Mouse (Mus musculus): ENCODE results near the gene Myzap. TPM values are rescaled to one million over a fixed set of nuclear protein-coding genes. Genes with fewer than 3 reads are reported as not detected.

Myzap gene
- polyA plus RNA-seq (2011; ENCODE audit: insufficient read depth, insufficient read length, low replicate concordance, missing spikeins) = 2.8 and 8.7 TPM in 2 replicates

DNA sequence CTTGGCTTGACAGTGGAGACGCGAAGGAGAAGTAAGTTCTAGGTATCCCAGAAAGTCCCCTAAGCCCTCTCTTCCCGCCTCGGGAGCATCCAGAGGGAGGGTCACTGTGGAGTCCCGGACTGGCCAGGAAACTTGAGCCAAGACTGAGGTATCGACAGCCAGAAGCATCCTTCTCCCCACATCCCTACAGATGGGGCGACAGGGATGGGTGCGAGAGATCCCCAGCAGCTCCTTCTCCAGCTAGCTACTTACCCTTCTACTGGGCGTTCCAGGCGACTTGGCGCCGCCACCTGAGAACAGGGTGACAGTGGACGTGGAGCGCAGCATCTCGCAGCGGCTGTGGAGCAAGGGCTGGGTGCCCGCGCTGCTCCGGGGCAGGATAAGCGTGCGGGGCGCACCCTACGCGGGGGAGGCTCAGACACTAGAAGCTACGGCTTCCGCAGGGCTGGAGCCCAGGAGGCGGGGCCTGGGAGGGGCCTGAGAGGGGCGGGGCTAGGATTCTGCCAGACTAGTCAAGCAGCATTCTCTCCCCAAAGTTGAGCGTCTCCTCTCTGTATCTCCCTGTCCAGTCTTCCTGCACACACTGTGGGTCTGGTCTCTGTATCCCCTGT lies at the start of gene Myzap:
Myzap (minus strand) TSS at position 423 of the 611 bp plus-strand sequence.
- H3K4me3 ChIP-seq (replicated peaks; ENCODE audit: control insufficient read depth, low read depth, low read length) = peak within 1 kb of the TSS; percentile 62
- no peak for TF ChIP-seq CTCF (IDR thresholded peaks at IDR 0.05; ENCODE audit: control insufficient read depth, insufficient read depth, low read length)
- TF ChIP-seq POLR2A (IDR thresholded peaks at IDR 0.05; ENCODE audit: borderline replicate concordance, control insufficient read depth, low read depth, low read length) = peak; percentile 49; the same call in 1 of the 2 replicates
- 3% methylated on average over 29 of the region's 29 CpGs for WGBS
- no peak within 1 kb of the TSS for H3K27ac ChIP-seq (ENCODE audit: control insufficient read depth, insufficient read depth, low read depth, low read length, poor library complexity)
- H3K4me1 ChIP-seq (ENCODE audit: control insufficient read depth, insufficient read depth, low read length) = no peaks in the 10 kb centered on the region; the same call in 1 of the 2 replicates

DNA sequence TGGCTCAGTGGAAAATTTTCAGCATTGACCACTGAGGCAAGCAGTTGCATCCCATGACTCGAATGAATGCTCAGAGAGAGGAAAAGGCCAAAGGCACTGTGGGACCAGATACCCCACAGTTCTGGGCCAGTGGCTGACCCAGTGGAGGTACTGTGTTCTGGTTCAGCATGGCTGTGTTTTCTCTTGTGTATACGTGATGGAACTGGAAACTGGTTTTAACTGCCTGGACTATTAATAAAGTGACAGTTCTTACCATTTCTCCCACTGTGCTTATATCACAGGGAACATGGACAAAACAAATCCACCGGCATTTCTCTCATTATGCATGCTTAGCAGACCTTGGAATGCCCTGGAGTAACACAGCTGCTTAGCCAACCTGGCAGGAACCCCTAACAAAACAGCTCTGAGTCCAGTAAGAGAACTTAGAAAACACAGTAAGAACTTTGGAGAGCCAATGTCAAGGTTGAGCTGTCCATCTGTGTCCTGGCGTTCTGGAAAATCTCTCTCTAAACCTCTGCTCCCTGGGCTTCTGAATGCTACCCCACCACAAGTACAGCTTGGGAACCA lies 48.3 kb upstream of the Myzap start:
- 83% methylated on average over 4 of the region's 4 CpGs for WGBS
- Histone ChIP-seq H3K27ac (ENCODE audit: control insufficient read depth, insufficient read depth, low read depth, low read length, poor library complexity) (no peak overlapping the region), H3K4me1 (ENCODE audit: control insufficient read depth, insufficient read depth, low read length) (no peaks in the 10 kb centered on the region), H3K4me3 (replicated peaks; ENCODE audit: control insufficient read depth, low read depth, low read length) (no peak overlapping the region)
- no peak for TF ChIP-seq CTCF (IDR thresholded peaks at IDR 0.05; ENCODE audit: control insufficient read depth, insufficient read depth, low read length)
- no peak for TF ChIP-seq POLR2A (IDR thresholded peaks at IDR 0.05; ENCODE audit: borderline replicate concordance, control insufficient read depth, low read depth, low read length)

DNA sequence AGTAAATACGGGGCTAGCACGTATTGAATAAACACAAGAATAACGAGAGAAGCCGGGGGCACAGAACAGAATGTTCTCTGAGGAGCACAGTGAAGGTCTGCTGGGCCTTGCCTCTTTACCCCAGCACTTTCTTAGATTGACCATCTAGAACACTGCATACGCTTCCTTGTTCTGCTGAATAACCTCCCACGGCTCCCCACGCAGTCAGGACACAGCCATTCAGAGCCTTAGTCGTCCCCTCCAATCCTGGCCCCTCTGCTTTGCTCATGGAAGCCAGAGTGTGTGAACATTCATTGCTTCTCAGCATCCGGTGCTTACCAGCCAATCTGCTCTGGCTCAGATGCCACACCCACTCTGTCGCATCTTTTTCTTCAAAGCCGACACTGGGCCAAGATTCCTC lies 46.0 kb upstream of the Myzap start:
- 87% methylated on average over 11 of the region's 11 CpGs for WGBS
- Histone ChIP-seq H3K27ac (ENCODE audit: control insufficient read depth, insufficient read depth, low read depth, low read length, poor library complexity) (no peak overlapping the region), H3K4me3 (replicated peaks; ENCODE audit: control insufficient read depth, low read depth, low read length) (no peak overlapping the region), H3K4me1 (ENCODE audit: control insufficient read depth, insufficient read depth, low read length) (no peaks in the 10 kb centered on the region)
- no peak for TF ChIP-seq CTCF (IDR thresholded peaks at IDR 0.05; ENCODE audit: control insufficient read depth, insufficient read depth, low read length)
- no peak for TF ChIP-seq POLR2A (IDR thresholded peaks at IDR 0.05; ENCODE audit: borderline replicate concordance, control insufficient read depth, low read depth, low read length)

DNA sequence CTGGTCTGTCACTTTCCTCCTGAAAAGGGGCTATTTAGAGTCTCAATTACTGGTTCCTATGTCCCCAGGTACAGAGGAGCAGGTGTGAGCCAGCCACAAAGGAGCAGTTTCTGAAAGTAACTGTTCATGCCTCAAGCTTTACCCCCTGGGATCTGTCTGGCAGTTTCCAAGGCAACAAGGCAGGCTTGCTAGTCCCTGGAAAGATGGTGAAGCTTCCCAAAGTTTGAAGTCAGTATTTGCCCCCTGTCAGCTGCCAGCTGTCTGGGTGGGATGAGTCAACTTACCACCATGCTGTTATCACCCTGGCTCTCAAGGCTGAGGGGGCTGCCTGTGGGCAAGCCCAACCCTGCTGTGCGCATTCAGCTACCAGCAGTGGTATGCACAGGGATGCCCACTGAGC lies 44.7 kb upstream of the Myzap start:
- no peak overlapping the region for H3K27ac ChIP-seq (ENCODE audit: control insufficient read depth, insufficient read depth, low read depth, low read length, poor library complexity)
- no peak overlapping the region for H3K4me3 ChIP-seq (replicated peaks; ENCODE audit: control insufficient read depth, low read depth, low read length)
- 91% methylated on average over 1 of the region's 1 CpGs for WGBS
- TF ChIP-seq POLR2A (IDR thresholded peaks at IDR 0.05; ENCODE audit: borderline replicate concordance, control insufficient read depth, low read depth, low read length) (no peak), CTCF (IDR thresholded peaks at IDR 0.05; ENCODE audit: control insufficient read depth, insufficient read depth, low read length) (no peak)
- no peaks in the 10 kb centered on the region for H3K4me1 ChIP-seq (ENCODE audit: control insufficient read depth, insufficient read depth, low read length)

DNA sequence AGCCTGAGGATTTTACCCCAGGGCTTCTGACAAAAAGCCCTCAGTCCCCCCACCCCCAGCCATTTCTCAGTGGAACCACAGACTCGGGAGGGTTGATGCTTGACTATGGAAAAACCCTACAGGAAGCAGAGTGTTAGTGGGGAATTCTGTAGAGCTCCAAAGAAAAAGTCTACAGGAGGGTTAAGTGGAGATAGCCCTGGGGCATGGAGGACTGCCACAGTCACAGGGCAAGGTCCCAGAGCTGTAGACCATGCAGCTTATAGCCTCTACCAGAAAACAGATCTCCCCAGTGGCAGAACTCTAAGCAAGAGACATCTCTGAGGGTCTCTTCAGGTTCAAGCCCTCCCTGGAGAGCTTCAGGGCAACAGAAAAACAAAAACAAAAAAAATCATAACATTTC lies 43.5 kb upstream of the Myzap start:
- TF ChIP-seq CTCF (IDR thresholded peaks at IDR 0.05; ENCODE audit: control insufficient read depth, insufficient read depth, low read length) = no peak
- no peaks in the 10 kb centered on the region for H3K4me1 ChIP-seq (ENCODE audit: control insufficient read depth, insufficient read depth, low read length)
- no peak overlapping the region for H3K4me3 ChIP-seq (replicated peaks; ENCODE audit: control insufficient read depth, low read depth, low read length)
- H3K27ac ChIP-seq (ENCODE audit: control insufficient read depth, insufficient read depth, low read depth, low read length, poor library complexity) = no peak overlapping the region
- 73% methylated on average over 1 of the region's 1 CpGs for WGBS

DNA sequence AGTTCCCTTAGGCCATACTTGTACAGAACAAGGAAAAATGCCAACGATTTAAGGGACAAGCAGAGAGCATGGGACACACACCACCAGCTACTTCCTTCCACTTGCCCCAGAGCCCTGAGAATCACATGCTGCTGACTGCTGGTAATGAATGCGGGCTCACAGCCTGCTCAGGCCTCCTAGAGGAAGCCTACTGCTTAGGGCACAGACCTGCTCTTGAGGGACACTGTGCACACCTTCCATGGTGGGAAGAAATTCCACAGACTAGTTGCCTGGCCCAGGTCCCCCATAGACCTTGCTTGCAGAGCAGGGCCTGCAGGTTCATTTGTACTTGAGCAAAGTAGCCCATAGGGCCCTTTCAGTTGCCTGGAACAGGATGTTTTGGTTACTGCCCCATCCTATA lies 42.8 kb upstream of the Myzap start:
- Histone ChIP-seq H3K27ac (ENCODE audit: control insufficient read depth, insufficient read depth, low read depth, low read length, poor library complexity) (no peak overlapping the region), H3K4me1 (ENCODE audit: control insufficient read depth, insufficient read depth, low read length) (no peaks in the 10 kb centered on the region), H3K4me3 (replicated peaks; ENCODE audit: control insufficient read depth, low read depth, low read length) (no peak overlapping the region)
- TF ChIP-seq POLR2A (IDR thresholded peaks at IDR 0.05; ENCODE audit: borderline replicate concordance, control insufficient read depth, low read depth, low read length) (no peak), CTCF (IDR thresholded peaks at IDR 0.05; ENCODE audit: control insufficient read depth, insufficient read depth, low read length) (no peak)
- WGBS = 72% methylated on average over 2 of the region's 2 CpGs

DNA sequence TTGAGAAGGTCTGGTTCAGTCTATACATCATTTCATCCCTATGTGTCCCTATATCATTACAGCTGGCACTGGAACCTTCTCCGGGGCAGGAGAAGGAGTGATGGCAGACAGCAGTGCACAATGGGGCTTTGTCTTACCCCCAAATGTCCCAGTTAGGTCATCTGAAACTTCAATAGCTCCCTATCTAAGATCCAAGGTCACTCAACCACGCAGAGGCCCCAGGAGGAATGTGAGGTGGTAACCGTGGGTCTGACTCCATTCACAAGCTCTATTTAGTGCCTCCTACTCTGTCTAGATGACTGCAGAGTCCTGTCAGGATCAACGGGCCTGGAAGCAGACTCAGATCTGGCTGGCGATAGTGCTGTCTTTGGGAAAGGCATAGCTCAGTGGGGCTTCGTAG lies 36.8 kb upstream of the Myzap start:
- TF ChIP-seq CTCF (IDR thresholded peaks at IDR 0.05; ENCODE audit: control insufficient read depth, insufficient read depth, low read length) (no peak), POLR2A (IDR thresholded peaks at IDR 0.05; ENCODE audit: borderline replicate concordance, control insufficient read depth, low read depth, low read length) (no peak)
- H3K4me1 ChIP-seq (ENCODE audit: control insufficient read depth, insufficient read depth, low read length) = no peaks in the 10 kb centered on the region
- H3K27ac ChIP-seq (ENCODE audit: control insufficient read depth, insufficient read depth, low read depth, low read length, poor library complexity) = no peak overlapping the region
- no peak overlapping the region for H3K4me3 ChIP-seq (replicated peaks; ENCODE audit: control insufficient read depth, low read depth, low read length)
- WGBS = 76% methylated on average over 6 of the region's 6 CpGs

DNA sequence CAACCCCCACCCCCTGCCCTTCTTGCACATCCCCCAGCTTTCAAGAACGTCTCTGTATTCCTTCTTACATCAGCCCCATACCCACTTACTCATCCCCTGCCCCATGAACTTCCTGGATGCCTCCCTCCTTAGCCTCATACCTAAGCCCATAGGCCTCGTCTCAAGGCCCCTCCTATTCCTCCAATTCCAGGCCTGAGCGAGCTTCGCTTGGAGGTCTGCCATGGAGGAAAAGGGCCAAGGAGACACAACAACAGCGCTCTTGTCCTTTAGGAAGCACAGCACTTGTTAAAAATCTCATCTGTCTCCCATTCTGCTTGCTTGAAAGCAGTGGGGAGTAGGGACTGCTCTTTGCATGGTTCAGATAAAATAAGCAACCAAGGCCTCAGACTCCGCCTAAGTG lies 36.1 kb upstream of the Myzap start:
- Histone ChIP-seq H3K4me1 (ENCODE audit: control insufficient read depth, insufficient read depth, low read length) (no peaks in the 10 kb centered on the region), H3K27ac (ENCODE audit: control insufficient read depth, insufficient read depth, low read depth, low read length, poor library complexity) (no peak overlapping the region), H3K4me3 (replicated peaks; ENCODE audit: control insufficient read depth, low read depth, low read length) (no peak overlapping the region)
- 74% methylated on average over 6 of the region's 6 CpGs for WGBS
- TF ChIP-seq POLR2A (IDR thresholded peaks at IDR 0.05; ENCODE audit: borderline replicate concordance, control insufficient read depth, low read depth, low read length) = no peak
- no peak for TF ChIP-seq CTCF (IDR thresholded peaks at IDR 0.05; ENCODE audit: control insufficient read depth, insufficient read depth, low read length)

Measured in bone marrow, adult 2 months (tissue).